Mouse (Mus musculus) T-helper 1 cell (primary cell): ENCODE measurements around the gene Thap3.

Experiments
- in situ Hi-C: fragments of 300-600 bp; cut with MboI, MseI; formaldehyde crosslinking; loops from one replicate; pipeline ENCODE4 v1.15.1; 2025; ENCODE audit warnings: high pct_unique_total_duplicates

Gene Thap3

DNA sequence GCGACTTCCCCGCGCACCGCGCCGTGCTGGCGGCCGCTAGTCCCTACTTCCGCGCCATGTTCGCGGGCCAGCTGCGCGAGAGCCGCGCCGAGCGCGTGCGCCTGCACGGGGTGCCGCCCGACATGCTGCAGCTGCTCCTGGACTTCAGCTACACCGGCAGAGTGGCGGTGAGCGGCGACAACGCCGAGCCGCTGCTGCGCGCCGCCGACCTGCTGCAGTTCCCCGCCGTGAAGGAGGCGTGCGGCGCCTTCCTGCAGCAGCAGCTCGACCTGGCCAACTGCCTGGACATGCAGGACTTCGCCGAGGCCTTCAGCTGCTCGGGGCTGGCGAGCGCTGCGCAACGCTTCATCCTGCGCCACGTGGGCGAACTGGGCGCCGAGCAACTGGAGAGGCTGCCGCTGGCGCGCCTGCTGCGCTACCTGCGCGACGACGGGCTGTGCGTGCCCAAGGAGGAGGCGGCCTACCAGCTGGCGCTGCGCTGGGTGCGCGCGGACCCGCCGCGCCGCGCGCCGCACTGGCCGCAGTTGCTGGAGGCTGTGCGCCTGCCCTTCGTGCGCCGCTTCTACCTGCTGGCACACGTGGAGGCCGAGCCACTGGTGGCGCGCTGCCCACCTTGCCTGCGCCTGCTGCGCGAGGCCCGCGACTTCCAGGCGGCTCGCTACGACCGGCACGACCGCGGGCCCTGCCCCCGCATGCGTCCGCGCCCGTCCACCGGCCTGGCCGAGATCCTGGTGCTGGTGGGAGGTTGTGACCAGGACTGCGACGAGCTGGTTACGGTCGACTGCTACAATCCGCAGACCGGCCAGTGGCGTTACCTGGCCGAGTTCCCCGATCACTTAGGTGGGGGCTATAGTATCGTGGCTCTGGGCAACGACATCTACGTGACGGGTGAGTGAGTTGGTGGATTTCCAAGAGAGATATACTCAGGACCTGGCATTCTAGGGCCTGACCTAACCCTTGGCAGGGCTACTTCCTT is 20.6 kb upstream of the Thap3 start:
- in situ Hi-C loops, result no loop called here

DNA sequence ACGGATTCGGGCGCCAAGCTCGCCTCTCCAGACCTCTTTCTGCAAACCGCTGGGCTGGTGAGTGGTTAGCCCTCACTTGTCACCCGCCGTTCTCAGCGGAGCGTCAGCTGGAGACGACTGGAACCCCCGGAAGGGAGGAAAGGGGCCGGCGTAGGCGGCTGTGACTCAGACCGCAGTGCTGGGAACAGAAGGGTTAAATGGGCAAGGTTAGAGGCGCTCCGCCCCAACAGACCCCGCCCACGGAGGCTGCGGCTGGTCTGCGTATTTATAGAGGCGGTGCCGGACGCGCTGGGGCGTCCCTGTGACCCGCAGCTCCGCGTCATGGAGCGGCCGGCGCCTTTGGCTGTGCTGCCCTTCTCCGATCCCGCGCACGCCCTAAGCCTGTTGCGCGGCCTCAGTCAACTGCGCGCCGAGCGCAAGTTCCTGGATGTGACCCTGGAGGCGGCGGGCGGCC is 19.9 kb upstream of the Thap3 start, which contains the start of gene Klhl21:
TSS of gene Klhl21 (plus strand) at position 182 of the 454 bp plus-strand sequence.
- in situ Hi-C loops, result no loop called here

DNA sequence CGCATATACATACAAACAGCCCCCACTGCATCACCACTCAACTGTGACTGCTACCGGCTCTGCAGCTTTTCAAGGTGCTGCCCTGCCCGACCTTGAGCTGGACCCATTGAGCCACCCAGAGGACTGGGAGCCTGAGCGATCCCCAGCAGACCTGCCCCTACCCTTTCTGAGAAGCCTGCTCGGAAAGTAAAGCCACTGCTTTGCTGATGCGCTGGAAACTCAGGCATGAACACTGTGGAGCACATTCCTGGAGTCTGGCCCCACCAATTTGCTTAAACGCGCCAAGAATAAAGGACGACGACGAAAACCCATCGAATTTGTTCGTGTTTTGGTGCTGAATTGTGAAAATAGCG is 19.3 kb upstream of the Thap3 start:
- in situ Hi-C loops, result no loop called here

DNA sequence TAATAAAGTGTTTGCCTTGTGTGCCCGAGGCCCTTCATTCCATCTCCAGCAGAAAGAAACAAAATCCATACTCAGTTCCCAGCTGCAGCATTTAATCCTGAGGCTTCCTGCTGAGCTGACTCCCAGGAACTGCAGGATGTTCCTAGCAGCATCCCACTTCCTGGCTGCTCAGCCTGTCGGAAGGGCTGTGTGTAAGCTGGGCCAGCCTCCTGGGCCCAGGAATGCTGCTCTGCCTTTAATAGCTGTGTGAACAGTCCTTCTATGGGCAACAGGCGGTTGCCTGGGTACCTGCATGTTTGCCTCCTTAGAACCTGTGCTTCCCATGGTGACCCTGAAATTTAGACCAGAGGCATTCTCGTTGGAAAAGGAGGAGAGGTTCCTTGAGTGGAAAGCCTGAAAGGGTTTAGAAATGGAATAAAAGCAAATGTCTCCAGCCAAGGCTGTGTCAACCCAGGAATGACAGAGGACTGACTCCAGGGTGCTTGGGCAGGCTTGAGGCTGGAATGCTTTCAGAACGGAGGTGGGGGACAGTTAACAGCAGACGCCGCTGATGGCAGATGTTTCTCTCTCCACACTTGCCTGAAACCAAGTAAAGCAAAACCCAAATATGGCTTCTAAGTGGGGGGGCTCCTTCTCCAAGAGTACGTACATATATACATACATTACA is 18.8 kb upstream of the Thap3 start:
- in situ Hi-C loops, result no loop called here

DNA sequence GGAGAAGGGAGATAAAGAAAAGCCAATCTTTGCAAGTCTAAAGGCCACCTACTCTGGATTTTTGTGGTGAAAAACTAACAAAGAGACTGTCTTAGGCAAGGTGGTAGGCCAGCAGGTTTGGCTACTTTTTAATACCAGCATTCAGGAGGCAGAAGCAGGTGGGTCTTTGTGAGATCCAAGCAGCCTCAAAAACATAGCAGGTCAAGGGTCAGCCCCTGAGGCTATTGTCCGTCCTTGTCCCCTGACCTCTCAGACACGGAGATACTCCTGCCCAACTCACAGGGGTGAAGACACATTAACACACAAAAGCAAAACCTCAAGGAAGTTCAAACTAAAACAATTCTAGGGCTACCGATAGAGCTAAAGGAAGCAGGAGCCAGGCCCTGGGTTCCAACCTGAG is 18.0 kb upstream of the Thap3 start:
- in situ Hi-C loops, result no loop called here

DNA sequence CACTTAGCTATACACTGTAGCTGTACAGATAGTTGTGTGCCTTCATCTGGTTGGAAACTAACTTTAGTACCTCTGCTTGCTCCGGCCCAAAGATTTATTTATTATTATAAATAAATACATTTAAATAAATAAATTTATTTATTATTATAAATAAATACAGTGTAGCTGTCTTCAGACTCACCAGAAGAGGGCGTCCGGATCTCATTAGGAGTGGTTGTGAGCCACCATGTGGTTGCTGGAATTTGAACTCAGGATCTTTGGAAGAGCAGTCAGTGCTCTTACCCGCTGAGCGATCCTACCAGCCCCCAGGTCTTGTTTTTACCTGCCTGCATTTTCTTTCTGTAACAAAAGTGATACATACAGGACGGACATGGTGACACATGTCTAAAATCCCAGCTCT is 17.3 kb upstream of the Thap3 start:
- in situ Hi-C loops, result no loop called here

DNA sequence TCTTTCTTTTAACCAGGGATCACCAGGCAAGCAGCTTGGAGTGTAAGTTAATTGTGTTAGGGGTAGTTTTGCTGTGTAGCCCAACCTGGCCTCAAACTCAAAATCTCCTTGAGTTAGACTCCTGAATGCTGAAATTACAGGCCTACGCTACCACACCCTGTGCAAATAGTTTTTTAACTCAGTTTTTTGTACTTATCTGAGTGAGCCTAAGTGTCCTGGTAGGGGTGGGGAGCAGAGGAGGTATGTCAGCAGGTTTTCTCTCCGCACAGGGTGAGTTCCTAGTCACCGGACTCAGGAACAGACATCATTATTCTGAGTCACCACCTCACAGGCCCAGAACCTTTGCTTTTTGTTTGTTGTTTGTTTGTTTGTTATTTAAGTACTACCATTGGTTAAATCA is 13.3 kb upstream of the Thap3 start:
- in situ Hi-C loops, result no loop called here

DNA sequence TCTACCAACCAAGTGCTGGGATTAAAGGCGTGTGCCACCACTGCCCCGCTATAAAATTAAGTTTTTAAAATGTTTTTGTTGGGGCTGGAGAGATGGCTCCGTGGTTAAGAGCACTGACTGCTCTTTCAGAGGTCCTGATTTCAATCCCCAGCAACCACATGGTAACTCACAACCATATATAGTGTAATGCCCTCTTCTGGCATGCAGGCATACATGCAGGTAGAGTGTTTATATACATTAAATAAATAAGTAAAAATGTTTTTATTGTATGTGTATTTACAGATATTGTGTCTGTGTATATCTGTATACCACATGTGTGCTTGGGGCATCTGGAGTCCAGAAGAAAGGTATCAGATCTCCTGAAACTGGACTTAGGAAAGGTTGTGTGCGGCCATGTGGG is 12.5 kb upstream of the Thap3 start:
- in situ Hi-C loops, result no loop called here

DNA sequence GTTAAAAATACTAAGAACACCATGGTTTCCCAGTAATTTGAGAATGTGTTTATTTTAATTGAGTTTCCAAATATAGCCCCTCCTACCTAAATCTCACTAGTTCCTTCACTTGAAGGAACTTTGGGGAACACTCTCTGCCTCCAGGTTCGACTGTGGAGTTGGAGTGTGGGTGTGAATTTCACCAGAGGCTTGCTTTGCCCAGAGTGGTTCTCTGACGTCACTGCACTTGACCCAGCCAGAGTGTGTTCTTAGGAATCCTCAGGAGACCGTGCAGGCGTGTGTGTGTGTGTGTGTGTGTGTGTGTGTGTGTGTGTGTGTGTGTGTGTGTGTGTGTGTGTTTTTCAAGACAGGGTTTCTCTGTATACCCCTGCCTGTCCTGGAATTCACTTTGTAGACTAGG is 12.1 kb upstream of the Thap3 start:
- in situ Hi-C loops, result no loop called here

DNA sequence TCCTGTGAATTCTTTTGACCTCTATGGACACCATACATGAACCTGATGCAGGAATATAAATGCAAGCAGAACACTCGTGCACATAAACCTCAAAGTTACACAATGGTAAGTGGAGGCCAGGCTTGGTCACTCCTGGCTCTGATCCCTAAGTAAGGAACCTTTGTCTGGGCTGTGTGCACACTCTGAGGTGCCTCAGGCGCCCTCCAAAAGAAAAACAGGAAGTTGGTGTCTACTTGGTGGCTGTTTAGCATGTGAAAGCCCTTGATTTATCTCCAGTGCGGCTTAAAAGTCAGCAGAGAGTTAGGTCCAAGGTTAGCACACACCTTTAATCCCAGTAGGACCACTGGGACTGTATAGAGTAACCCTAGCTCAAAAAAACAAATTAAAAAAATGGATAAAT is 10.7 kb upstream of the Thap3 start:
- in situ Hi-C loops, result no loop called here

DNA sequence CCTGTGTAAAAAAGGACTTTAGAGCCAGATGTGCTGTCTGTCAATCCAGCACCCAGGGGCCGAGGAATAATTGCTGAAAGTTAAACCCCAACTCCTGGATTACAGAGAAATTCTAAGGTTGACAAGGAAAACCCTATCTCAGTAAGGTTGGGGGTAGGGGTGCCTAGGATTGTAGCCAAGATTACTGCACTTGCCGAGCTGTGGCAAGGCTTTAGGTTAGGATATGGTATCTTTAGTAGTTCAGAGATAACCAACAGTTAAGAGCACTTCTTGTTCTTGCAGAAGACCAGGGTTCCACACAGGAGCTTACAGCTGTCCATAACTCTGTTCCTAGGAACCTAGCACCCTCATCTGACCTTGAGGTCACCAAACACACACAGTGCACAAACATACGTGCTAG is 8.9 kb upstream of the Thap3 start:
- in situ Hi-C loops, result no loop called here

DNA sequence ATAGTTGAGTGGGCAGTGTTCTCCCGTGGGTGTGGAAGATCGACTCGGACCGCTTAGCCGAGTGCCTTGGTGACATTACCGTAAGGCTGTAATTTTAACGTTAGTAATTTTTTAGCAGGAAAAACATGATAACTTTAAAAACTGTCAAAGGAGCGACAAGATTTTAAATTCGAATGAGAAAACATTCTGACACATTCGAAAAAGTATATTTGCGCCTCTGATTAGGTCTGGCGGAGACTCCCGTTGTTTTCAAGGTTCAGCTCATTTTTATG is 8.1 kb upstream of the Thap3 start:
- in situ Hi-C loops, result no loop called here

DNA sequence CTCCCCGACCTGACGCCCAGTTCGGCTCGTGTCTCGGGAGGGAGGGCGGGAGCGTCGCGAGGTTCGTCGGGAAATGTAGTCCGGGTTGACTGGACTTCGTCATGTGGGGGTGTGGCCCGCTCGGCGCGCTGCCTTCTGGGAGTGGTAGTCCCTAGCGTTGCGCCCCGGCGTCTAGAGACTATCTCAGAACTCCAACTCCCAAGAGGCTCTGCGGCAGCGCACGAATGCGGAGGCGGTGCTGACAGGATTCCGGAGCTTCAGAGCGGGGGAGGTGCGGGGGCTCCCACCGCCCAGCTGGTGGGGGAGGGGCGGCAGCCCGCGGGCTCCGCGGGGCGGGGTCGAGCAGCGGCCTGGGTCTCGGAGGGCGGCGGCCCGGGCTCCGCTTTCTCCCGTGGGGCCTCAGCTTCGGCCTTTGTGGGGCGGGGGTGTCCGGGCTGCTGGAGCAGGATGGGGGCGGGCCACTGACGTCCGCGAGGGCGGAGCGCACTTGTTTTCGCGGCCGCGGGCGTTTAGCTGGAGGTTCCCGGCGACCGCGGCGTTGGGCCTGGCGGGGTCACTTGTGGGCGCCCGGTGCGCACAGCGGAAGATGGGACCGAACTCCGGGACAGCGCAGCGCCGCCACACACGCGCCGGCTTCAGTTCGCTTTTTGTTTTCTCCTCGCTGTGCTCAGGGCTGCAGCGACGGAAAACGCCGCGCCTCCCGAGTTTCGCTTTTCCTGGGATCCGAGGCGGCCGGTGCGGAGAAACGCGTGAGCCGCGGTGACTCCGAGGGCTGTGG is 7.6 kb upstream of the Thap3 start, which contains the start of gene Phf13:
TSS of gene Phf13 (minus strand) at position 86 of the 778 bp plus-strand sequence.
- in situ Hi-C loops, result no loop called here

DNA sequence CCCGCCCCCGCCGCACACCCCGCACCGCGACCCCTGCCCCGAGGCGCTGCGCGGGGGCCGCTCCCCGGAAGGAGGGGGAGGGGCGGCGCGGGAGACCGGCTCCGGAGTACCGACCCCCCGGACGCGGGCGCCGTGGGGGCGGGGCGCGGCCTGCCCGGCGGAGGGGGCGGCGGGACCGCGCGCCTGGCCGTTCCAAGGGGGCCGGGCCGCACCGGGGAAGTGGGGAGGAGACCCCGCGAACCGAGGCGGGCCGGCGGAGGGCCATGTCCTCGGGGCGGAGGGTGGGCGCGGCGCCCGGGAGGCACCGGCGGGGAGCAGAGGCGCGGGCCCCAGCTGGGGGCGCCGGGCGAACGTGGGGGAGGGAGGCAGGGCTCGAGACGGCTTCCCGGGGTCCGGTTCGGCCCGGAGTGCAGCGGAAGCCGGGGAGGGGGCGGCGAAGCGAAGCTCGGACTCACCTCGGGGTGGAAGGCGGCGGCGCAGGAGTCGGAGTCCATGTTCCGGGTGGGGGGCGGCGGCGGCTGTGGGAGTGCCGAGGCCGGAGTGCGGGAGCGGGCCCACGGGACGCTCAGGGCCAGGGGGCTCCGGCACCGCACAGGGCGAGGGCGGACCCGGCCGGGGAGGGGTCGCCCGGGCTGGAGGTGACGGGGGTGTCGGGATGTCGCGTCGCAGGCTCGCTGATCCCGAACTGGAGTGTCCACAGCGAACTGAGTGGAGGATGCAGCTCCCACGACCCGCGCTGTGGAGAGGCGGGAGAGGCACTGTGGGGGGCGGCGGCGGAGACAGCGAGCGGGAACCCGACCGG is 6.8 kb upstream of the Thap3 start:
- in situ Hi-C loops, result no loop called here

DNA sequence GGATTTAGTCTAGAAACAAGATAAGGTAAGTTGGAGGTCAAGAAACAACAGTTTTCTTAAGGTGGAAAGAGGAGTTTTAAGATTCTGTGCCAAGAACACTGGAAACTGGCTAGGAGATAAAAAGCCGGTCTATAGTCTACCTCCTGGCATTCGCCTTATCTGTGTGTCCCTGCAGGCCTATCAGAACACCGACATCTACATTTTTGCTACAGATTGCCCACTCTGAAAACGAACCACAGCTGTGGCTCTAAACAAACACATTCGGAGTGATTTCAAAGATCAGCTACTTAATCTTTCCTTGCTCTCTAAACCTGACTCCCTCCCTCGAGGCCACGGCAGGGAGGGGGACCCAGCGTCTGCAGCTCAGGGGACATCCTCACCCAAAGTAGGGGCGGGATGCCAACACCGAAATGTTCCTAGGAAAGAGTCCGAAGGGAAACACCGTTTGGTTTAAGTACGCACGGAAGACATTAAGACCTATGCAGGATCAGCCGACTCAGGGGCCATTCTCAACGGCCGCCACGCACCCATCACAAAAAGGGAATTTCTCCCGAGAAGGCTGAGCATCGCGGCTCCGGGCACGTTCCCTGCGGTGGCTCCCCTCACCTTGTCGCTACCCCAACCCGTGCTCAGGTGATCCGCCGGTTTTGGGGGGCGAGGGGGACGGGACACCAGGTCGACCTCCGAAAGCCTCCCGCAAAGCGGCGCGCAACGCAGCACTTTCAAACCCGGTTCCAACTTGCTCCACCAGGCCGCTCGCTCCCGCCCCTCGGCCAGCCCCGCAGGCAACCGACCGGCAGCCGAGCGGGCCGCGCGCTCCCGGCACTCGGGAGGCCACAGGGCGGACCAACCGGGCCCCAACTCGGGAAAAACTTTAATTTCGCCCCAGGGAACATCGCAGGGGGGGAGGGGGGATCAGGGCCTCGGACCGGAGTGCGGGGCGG is 5.7 kb upstream of the Thap3 start:
- in situ Hi-C loops, result loop anchor here (5.0 kb wide), 1 partner anchor 1067 kb away; no protein-coding TSS in a partner anchor

DNA sequence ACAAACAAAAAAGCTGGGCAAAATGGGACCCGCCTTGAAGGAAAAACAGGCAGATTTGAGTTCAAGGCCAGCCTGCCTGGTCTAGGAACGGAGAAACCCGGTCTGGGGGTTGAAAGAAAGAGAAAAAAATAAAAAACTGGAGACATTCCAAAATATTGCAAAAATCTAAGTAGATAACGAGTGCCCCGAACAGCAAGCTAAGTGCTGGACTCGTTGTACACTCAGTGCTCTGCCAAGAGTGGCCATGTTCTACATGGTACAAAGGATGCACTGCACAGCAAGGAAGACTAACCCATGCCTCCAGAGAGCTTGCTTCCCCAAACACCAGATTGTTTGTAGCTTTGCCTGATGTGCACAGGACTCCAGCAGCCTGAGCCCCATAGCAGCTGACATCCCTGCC is 4.2 kb upstream of the Thap3 start:
- in situ Hi-C loops, result loop anchor here (5.0 kb wide), 1 partner anchor 1066 kb away; no protein-coding TSS in a partner anchor

DNA sequence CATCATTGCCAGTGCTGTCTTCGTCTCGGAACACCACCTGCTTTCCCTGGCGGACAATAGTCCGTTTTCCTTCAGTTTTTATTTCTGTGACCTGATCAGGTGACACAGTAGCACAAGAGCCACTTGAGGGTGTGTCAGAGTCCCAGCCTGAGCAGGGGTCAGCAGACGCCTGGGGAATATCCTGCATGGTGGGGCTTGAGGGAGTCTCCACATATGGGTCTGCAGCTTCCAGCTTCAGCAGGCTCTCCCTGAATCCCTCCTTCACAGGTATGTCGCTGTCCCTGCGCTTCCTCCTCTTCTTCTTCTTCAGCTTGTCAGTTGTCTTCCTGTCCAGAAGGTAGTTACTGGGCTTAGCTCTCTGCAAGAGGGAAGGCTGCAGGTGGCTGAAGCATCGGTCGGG is 3.3 kb upstream of the Thap3 start:
- in situ Hi-C loops, result loop anchor here (5.0 kb wide), 1 partner anchor 1065 kb away; no protein-coding TSS in a partner anchor

DNA sequence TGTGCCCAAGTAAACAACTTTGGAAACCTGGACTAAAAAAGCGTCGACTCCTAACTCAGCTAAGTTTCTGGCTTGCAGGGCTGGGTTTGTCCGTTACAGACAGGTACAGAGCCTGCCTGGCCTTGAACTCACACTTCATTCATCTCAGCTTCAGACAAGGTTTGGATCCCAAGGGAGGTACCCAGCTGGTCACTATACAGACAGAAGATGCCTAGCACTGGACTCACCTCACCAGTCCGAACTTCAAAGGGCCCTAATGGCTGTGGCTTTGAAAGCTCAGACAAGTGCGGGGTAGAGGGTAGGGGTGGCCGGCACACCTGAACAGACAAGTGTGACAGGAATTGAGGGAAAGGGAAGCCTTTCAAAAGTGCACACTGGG is 302 bp upstream of the Thap3 start:
- in situ Hi-C loops, result no loop called here

DNA sequence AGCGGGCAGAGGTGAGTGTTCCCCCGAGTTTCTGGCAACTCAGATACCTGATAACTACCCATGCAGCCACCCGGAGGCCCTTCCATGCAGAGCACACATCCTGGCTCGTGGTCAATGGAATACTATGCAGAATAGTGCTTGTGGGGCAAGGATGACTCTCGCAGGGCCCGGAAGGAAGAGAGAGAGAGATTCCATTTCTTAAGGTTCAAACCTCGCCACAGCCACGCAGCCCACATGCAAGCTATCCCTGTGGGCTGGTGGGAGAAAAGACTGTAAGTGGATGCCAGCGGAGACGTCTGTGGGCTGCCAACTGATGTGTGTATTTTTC is 819 bp downstream of the Thap3 start:
- in situ Hi-C loops, result no loop called here

DNA sequence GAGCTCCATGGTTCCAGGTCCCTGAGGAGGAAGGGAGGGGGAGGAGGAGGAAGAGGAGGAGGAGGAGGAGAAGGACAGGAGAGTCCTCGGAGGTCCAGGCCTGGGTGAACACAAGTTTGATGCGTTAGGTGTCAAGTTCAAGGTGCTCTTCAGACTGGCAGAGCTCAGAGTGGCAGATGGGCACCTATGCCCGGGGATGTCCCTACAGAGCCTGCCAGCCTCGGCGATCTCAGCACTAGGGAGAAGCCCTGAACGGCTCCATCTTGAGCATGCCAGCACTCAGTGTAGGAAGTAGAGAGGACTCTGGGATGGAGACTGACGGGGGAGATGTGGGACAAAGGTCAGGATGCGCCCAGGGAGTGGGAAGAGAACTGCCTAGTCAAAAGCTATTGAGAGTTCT is 2.1 kb downstream of the Thap3 start:
- in situ Hi-C loops, result no loop called here
